Mouse (Mus musculus): ENCODE measurements at regions not wholly inside any gene's neighbourhood (a gene's known extent, or its start where the extent isn't known, plus 50 kb on each side); places are given as distances from the start of the nearest gene placed in this dataset.

DNA sequence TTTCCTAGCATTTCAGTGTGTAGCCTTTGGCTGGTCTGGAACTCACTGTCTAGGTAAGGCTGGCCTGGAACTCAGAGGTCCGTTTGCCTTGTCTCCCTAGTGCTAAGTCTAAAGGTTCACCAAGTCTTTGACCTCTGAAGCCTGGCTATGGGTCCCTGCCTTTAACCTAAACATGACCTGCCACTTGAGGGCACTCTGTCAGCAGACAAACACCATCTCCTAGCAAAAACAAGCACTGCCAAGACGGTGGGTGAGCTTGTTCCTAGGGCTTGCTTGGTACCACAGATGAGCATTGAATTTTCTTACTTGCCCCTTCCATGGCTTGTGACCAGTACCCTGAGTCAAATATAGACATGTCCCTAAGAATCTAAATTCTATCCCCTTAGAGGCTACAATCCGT, 508.3 kb upstream of the Vstm2b start:
- in situ Hi-C loops (cut with MboI; ENCODE audit: low pct_unique_long_range_greater_than_20kb in 1 of 2, low sequenced_read_pairs in 2 of 2, unreplicated experiment in 1 of 2) = no loop called here

GRCm38 (mm10) chr7:40390927-40391326, 507.2 kb upstream of the Vstm2b start:
- in situ Hi-C loops (cut with MboI; ENCODE audit: low pct_unique_long_range_greater_than_20kb in 1 of 2, low sequenced_read_pairs in 2 of 2, unreplicated experiment in 1 of 2) = no loop called here

DNA sequence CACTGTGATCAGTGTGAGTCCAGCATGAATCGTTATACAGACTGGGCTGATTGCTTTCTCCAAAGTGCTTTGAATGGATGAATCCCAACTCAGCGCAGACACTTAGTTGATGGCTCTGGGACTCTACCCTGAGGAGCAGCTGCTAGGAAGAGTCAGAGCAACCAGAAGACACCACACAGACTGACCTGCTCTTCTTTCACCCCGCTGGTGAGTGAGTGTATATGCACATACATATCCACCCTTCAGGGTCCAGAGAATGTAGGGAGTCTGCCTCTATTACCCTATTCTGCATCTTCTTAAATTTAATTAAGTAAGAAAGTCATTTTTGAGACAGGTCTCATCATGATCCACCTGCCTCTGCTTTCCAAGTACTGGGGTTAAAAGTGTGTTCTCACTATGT, 506.5 kb upstream of the Vstm2b start:
- in situ Hi-C loops (cut with MboI; ENCODE audit: low pct_unique_long_range_greater_than_20kb in 1 of 2, low sequenced_read_pairs in 2 of 2, unreplicated experiment in 1 of 2) = no loop called here

- in situ Hi-C loops (cut with MboI; ENCODE audit: low pct_unique_long_range_greater_than_20kb in 1 of 2, low sequenced_read_pairs in 2 of 2, unreplicated experiment in 1 of 2) = no loop called here
Measured at GRCm38 (mm10) chr7:40392207-40392606, 505.9 kb upstream of the Vstm2b start.

DNA sequence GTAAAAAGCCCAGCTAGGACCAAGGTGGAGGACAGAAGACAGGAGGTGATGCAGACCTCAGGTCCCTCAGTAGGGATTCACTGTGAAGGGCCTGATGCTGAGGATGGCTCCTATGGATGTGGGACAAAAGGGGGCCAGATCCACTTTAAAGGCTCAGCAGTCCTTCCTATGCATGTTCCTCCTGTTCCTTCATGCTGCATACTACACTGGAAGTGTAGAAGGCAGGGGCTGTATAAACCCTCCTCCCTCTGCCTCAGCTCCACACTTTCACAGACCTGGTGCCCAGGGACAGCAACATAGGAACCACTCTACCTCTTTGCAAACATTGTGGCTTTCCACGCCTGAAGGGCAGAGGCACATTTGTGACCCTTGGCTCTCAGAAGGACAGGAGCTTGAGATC, 505.4 kb upstream of the Vstm2b start:
- in situ Hi-C loops (cut with MboI; ENCODE audit: low pct_unique_long_range_greater_than_20kb in 1 of 2, low sequenced_read_pairs in 2 of 2, unreplicated experiment in 1 of 2) = no loop called here

DNA sequence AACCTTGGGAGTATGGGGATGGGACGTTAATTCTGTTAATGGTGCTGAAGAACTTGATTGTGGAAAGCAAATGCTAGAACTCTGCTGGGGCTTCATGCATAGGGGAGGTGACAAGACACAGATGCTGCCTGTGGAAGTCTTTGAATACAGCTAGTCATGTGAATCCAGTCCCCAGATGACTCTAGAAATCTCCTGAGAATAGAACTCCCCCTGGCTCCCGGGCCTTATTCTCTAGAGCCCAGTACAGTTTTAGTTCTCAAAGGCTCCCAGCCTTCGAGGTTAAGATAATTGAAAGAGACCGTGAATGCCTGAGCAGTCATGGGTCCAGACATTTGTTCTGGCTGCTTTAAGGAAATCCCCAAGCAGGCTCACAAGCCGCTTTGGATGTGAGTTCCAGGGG, 499.9 kb upstream of the Vstm2b start:
- in situ Hi-C loops (cut with MboI; ENCODE audit: low pct_unique_long_range_greater_than_20kb in 1 of 2, low sequenced_read_pairs in 2 of 2, unreplicated experiment in 1 of 2) = no loop called here

DNA sequence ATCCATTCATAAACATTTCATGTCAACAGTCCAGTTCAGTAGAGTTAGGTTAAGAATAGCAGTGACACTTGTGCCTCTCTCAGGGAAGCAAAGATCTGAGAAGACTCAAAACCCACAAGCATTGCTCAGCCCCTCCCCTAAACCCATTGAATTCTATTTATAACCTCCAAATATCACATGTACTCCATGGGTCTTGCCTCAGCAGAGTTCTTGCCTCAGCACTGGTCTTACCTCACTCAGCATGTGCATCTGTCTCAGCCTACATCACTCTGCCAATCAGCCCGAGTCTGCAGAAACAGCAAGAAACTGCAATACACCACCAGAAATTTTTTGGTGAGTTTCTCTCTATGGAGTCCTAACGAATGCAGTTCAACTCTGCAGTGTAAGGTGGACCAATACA, 478.8 kb upstream of the Vstm2b start:
- in situ Hi-C loops (cut with MboI; ENCODE audit: low pct_unique_long_range_greater_than_20kb in 1 of 2, low sequenced_read_pairs in 2 of 2, unreplicated experiment in 1 of 2) = no loop called here

DNA sequence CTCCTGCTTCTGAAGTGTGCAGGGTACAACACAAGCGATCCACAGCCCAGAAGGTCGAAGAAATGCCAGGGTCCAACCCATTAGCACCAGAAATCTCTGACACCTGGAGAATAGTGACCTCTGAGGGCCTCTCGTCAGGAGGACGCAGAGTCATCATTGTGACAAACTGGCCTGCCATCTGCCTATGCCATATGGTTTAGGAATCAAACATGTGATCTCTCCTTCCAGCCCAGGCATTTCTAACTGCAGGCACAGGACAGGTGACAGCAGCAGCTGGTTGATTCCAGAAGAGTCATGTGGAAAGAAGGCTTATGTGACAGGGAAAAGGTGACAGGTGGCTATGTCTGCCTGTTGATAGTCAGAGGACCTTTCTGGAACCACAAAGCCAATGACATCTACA, 476.0 kb upstream of the Vstm2b start:
- in situ Hi-C loops (cut with MboI; ENCODE audit: low pct_unique_long_range_greater_than_20kb in 1 of 2, low sequenced_read_pairs in 2 of 2, unreplicated experiment in 1 of 2) = no loop called here

DNA sequence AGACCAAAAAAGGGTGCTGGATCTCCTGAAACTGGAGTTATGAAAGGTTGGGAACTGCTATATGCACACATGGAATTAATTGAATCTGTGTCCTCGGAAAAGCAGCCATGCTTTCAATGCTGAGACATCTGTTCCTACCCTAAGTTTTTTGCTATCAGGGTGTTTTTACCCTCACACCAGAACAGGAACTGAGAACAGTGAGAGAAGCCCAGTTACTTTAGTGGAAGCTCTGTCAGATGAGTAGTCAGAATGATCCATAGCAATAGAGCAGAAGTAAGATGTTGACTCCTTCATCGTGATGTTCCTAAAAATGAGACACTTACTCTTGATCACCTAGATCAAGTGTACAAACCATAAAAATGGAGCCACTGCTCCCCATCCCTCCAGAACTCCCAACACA, 468.7 kb upstream of the Vstm2b start:
- in situ Hi-C loops (cut with MboI; ENCODE audit: low pct_unique_long_range_greater_than_20kb in 1 of 2, low sequenced_read_pairs in 2 of 2, unreplicated experiment in 1 of 2) = no loop called here

GRCm38 (mm10) chr7:40433906-40434305, 464.2 kb upstream of the Vstm2b start:
- in situ Hi-C loops (cut with MboI; ENCODE audit: low pct_unique_long_range_greater_than_20kb in 1 of 2, low sequenced_read_pairs in 2 of 2, unreplicated experiment in 1 of 2) = no loop called here

GRCm38 (mm10) chr7:40441128-40441527, 457.0 kb upstream of the Vstm2b start:
- in situ Hi-C loops (cut with MboI; ENCODE audit: low pct_unique_long_range_greater_than_20kb in 1 of 2, low sequenced_read_pairs in 2 of 2, unreplicated experiment in 1 of 2) = no loop called here

DNA sequence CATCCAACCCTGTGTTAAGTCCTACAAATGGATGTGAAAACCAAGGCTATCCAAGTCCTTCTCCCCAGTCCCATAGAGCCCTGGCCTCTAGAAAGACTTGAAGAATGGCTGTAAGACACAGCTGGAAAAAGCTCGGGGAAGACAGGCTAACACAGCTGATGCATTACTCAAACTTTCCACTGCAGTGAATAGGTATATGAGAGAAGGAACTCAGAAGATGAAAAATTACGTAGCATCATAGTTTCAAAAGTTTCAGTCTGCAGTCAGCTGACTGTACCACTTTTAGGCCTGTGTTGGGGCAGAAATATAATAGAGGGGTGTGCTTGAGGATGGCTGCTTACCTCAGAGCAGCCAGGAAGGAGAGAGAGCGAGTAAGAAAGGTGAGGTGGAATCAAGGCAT, 456.3 kb upstream of the Vstm2b start:
- in situ Hi-C loops (cut with MboI; ENCODE audit: low pct_unique_long_range_greater_than_20kb in 1 of 2, low sequenced_read_pairs in 2 of 2, unreplicated experiment in 1 of 2) = no loop called here

DNA sequence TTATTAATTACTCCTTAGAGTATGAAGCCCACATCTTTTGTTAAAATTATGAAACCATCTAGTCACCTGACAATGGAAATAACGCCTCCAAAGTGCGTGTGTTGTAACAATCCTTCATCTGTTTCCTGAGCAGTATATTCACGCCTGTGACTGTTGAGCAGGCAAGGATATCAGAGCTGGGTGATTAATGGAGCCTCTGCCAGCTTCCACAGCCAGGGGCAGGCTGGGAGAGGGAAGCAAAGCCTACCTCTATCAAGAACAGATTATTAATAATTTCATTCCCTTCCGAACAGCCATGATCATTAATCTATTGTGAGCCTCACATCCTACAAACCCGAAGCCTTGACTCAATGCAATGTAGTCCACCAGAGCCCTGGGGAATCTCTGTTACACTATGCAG, 431.7 kb upstream of the Vstm2b start:
- in situ Hi-C loops (cut with MboI; ENCODE audit: low pct_unique_long_range_greater_than_20kb in 1 of 2, low sequenced_read_pairs in 2 of 2, unreplicated experiment in 1 of 2) = no loop called here

DNA sequence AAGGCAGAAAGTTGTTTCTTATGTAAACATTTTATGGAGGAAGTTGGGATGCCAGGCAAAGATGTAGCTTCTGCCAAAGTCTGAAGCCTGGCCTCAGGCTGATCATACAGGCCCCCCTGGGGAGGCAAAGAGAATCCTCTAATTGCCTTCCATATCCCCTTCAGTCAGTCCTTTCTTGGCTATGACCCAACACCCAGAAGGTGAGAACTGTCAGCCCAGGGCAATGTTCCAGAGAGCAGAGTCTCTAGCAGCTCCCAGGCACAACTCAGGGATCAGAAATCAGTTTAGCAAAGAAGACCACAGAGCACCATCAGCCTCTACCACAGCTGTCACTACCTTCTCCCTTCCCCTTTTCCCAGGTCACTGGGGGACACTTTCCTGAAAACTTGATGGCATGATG, 410.9 kb upstream of the Vstm2b start:
- in situ Hi-C loops (cut with MboI; ENCODE audit: low pct_unique_long_range_greater_than_20kb in 1 of 2, low sequenced_read_pairs in 2 of 2, unreplicated experiment in 1 of 2) = no loop called here

GRCm38 (mm10) chr7:40522703-40523267, 375.3 kb upstream of the Vstm2b start:
- in situ Hi-C loops (cut with MboI; ENCODE audit: low pct_unique_long_range_greater_than_20kb in 1 of 2, low sequenced_read_pairs in 2 of 2, unreplicated experiment in 1 of 2) = no loop called here

DNA sequence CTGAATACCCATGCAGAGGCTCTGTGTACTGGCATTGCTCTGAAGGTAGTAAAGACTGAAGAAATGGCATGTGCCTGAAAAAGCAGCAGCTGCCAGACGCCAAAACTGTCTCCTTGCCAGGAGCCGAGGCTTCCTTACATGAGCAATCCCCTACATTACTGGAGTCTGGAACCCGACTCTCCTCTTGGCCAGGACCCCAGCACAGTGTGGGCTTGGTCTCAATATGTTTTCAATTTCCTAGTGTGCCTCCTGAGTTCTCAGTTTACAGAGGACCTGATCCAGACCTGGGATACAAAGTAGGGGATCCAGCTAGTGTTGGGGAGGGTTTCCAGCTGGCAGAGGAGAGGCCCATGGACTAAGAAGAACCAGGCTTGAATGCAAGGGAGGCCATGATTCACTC, 361.5 kb upstream of the Vstm2b start:
- in situ Hi-C loops (cut with MboI; ENCODE audit: low pct_unique_long_range_greater_than_20kb in 1 of 2, low sequenced_read_pairs in 2 of 2, unreplicated experiment in 1 of 2) = no loop called here

DNA sequence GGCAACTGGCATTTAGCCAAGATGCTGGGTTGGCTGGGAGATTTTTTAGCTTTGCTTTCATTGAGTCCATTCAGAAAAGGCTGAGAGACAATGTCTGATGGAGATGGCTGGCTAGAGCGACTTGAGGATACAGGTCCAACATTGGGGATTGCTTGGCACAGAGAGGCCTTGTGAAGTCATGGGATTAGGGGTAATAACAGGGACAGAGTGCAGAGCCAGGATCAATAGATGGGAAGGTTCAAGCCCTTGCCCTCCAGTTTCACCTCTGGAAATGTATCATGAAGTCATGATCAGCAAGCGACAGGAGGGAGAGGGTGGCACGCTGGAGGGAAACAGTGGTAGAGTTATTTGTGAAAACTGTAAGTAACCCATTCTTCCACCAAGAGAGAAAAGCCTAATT, 360.5 kb upstream of the Vstm2b start:
- in situ Hi-C loops (cut with MboI; ENCODE audit: low pct_unique_long_range_greater_than_20kb in 1 of 2, low sequenced_read_pairs in 2 of 2, unreplicated experiment in 1 of 2) = no loop called here

DNA sequence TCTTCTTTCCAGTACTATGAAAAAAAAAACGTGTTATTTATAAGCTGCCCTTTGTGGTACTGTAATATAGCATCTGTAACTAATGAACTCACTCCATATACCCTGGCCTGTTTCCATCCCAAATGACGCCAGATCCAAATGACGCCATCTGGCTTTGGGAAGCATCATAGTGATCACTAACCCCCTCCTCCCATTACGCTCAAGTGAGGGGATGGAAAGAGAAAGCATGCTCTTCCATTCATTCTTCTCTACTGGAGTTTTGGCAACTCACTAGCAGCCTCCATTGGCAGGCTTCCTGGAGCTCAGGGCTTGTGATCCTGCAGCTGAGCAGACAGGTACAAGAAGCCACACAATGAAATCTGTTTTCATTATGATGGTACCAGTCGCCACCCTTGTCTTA, 358.3 kb upstream of the Vstm2b start:
- in situ Hi-C loops (cut with MboI; ENCODE audit: low pct_unique_long_range_greater_than_20kb in 1 of 2, low sequenced_read_pairs in 2 of 2, unreplicated experiment in 1 of 2) = no loop called here

- in situ Hi-C loops (cut with MboI; ENCODE audit: low pct_unique_long_range_greater_than_20kb in 1 of 2, low sequenced_read_pairs in 2 of 2, unreplicated experiment in 1 of 2) = no loop called here
Measured at GRCm38 (mm10) chr7:40541283-40541682, 356.8 kb upstream of the Vstm2b start.

DNA sequence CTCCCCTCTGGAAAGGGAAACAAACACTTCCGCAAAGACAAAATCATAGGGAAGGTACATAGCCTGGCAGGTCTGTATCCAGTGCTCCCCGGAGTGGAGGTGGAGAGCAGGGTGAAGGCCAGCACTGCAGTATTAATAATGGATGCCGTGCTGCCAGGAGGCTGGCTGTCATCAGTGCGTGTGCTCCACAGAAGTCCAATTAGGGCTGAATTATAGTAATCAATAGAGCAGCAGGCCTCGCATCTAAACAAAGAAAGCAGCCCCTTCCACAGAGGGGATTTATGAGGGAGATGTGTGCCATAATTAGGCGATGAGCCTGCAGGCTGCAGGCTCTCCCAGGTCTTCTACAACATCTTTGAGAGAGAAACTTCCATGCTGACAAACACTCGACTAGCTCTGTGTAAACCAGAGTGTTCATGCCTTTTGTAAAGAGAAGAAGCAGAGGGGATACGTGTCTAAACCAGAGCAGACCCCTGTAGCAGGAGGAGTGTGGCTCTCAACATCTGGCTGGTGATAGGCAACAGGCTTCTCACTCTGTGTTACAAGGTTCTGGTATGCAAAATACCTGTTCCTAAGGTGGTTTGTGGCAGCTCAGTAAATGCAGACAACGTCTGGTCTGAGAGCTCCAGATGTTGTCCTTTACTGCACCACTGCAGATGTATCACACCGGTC, 334.5 kb upstream of the Vstm2b start:
- in situ Hi-C loops (cut with MboI; ENCODE audit: low pct_unique_long_range_greater_than_20kb in 1 of 2, low sequenced_read_pairs in 2 of 2, unreplicated experiment in 1 of 2) = no loop called here

GRCm38 (mm10) chr7:40575971-40576370, 322.2 kb upstream of the Vstm2b start:
- in situ Hi-C loops (cut with MboI; ENCODE audit: low pct_unique_long_range_greater_than_20kb in 1 of 2, low sequenced_read_pairs in 2 of 2, unreplicated experiment in 1 of 2) = no loop called here

All from mouse embryonic stem cell (cell line).